Mouse (Mus musculus): Measurements from ENCODE around the gene Dph3. TPM values are rescaled to one million over a fixed set of nuclear protein-coding genes. Genes with fewer than 3 reads are reported as not detected.
"Not testable (repeated sequence)": the region's sequence is repeated elsewhere in the genome, so short reads cannot be mapped to it uniquely, and the experiment has no call there.

Gene Dph3
- 33.1 and 67.8 TPM in 2 replicates for total RNA-seq (2015; ENCODE audit: low replicate concordance)
- total RNA-seq (2017; ENCODE audit: low replicate concordance) = 9.1 and 12.5 TPM in 2 replicates

- ATAC-seq (replicated peaks; ENCODE audit: low FRiP score, poor library complexity, severe bottlenecking) = peak; percentile 93
Observed at GRCm38 (mm10) chr14:32085486-32086201, at the start of gene Dph3. Gene Dph3 (minus strand): TSS chr14:32085729.

- peak; percentile 60 for ATAC-seq (replicated peaks; ENCODE audit: low FRiP score, poor library complexity, severe bottlenecking)
Observed at GRCm38 (mm10) chr14:32134293-32134692, 48.8 kb upstream of the Dph3 start.

GRCm38 (mm10) chr14:32131836-32132235 is 46.3 kb upstream of the Dph3 start:
- peak; percentile 68 for ATAC-seq (replicated peaks; ENCODE audit: low FRiP score, poor library complexity, severe bottlenecking)

- no peak for ATAC-seq (replicated peaks; ENCODE audit: low FRiP score, poor library complexity, severe bottlenecking)
Observed at GRCm38 (mm10) chr14:32128409-32128808, 42.9 kb upstream of the Dph3 start.

- ATAC-seq (replicated peaks; ENCODE audit: low FRiP score, poor library complexity, severe bottlenecking) = not testable (repeated sequence)
Observed at GRCm38 (mm10) chr14:32125256-32125655, 39.7 kb upstream of the Dph3 start.

- ATAC-seq (replicated peaks; ENCODE audit: low FRiP score, poor library complexity, severe bottlenecking) = no peak
Observed at GRCm38 (mm10) chr14:32124261-32124660, 38.7 kb upstream of the Dph3 start.

- peak; percentile 98 for ATAC-seq (replicated peaks; ENCODE audit: low FRiP score, poor library complexity, severe bottlenecking)
Observed at GRCm38 (mm10) chr14:32121920-32122315, 36.4 kb upstream of the Dph3 start.

GRCm38 (mm10) chr14:32120940-32121919 is 35.7 kb upstream of the Dph3 start:
- peak; percentile 44; the same call in 1 of the 2 replicates for ATAC-seq (replicated peaks; ENCODE audit: low FRiP score, poor library complexity, severe bottlenecking)

- not testable (repeated sequence) for ATAC-seq (replicated peaks; ENCODE audit: low FRiP score, poor library complexity, severe bottlenecking)
Observed at GRCm38 (mm10) chr14:32112124-32112523, 26.6 kb upstream of the Dph3 start.

- no peak for ATAC-seq (replicated peaks; ENCODE audit: low FRiP score, poor library complexity, severe bottlenecking)
Observed at GRCm38 (mm10) chr14:32106911-32107310, 21.4 kb upstream of the Dph3 start.

- no peak for ATAC-seq (replicated peaks; ENCODE audit: low FRiP score, poor library complexity, severe bottlenecking)
Observed at GRCm38 (mm10) chr14:32105663-32106062, 20.1 kb upstream of the Dph3 start.

GRCm38 (mm10) chr14:32103556-32103955 is 18.0 kb upstream of the Dph3 start:
- ATAC-seq (replicated peaks; ENCODE audit: low FRiP score, poor library complexity, severe bottlenecking) = no peak

- no peak for ATAC-seq (replicated peaks; ENCODE audit: low FRiP score, poor library complexity, severe bottlenecking)
Observed at GRCm38 (mm10) chr14:32098951-32099350, 13.4 kb upstream of the Dph3 start.

GRCm38 (mm10) chr14:32097691-32098090 is 12.2 kb upstream of the Dph3 start:
- ATAC-seq (replicated peaks; ENCODE audit: low FRiP score, poor library complexity, severe bottlenecking) = no peak

GRCm38 (mm10) chr14:32096740-32097139 is 11.2 kb upstream of the Dph3 start:
- ATAC-seq (replicated peaks; ENCODE audit: low FRiP score, poor library complexity, severe bottlenecking) = no peak

- no peak for ATAC-seq (replicated peaks; ENCODE audit: low FRiP score, poor library complexity, severe bottlenecking)
Observed at GRCm38 (mm10) chr14:32095646-32096045, 10.1 kb upstream of the Dph3 start.

GRCm38 (mm10) chr14:32093500-32094117 is 8.1 kb upstream of the Dph3 start:
- 0 out of 2 replicates have a peak, but pooled peaks have one; percentile 12 for ATAC-seq (replicated peaks; ENCODE audit: low FRiP score, poor library complexity, severe bottlenecking)

- ATAC-seq (replicated peaks; ENCODE audit: low FRiP score, poor library complexity, severe bottlenecking) = no peak
Observed at GRCm38 (mm10) chr14:32093018-32093417, 7.5 kb upstream of the Dph3 start.

GRCm38 (mm10) chr14:32091704-32092103 is 6.2 kb upstream of the Dph3 start:
- ATAC-seq (replicated peaks; ENCODE audit: low FRiP score, poor library complexity, severe bottlenecking) = no peak

- ATAC-seq (replicated peaks; ENCODE audit: low FRiP score, poor library complexity, severe bottlenecking) = no peak
Observed at GRCm38 (mm10) chr14:32091124-32091523, 5.6 kb upstream of the Dph3 start.

All from erythroid progenitor cell, adult 5-6 weeks (primary cell).